Mouse (Mus musculus) ES-E14 (cell line): ENCODE results near the gene Timm50.

ENCODE experiments used
- CHD2 ChIP-seq: IDR thresholded peaks from 2 replicates; pipeline ENCODE4 v1.6.1; 2014; ENCODE audit warnings: mild to moderate bottlenecking, low read depth, low read length, inconsistent platforms
- HCFC1 ChIP-seq: IDR thresholded peaks from 2 replicates; pipeline ENCODE4 v1.6.1; 2012; ENCODE audit warnings: low read length, inconsistent platforms, borderline replicate concordance; ENCODE audit not compliant: insufficient read depth

- TF ChIP-seq CHD2, result no peak
- TF ChIP-seq HCFC1, result no peak
Observed at GRCm38 (mm10) chr7:28290165-28290564, 21.7 kb downstream of the Timm50 start.
